Mouse (Mus musculus): ENCODE measurements around the gene Smoc2.

The Smoc2 gene

GRCm38 (mm10) chr17:14279177-14279965 lies at the start of gene Smoc2:
Gene Smoc2, plus strand, starts transcription at chr17:14279506.
- DNase-seq (ENCODE audit: inconsistent ontology term): peak; percentile 21

GRCm38 (mm10) chr17:14230698-14231430 lies 48.4 kb upstream of the Smoc2 start:
- DNase-seq (ENCODE audit: inconsistent ontology term): no peak

GRCm38 (mm10) chr17:14232629-14233028 lies 46.7 kb upstream of the Smoc2 start:
- peak; percentile 78 for DNase-seq (ENCODE audit: inconsistent ontology term)

GRCm38 (mm10) chr17:14233658-14234057 lies 45.6 kb upstream of the Smoc2 start:
- no peak for DNase-seq (ENCODE audit: inconsistent ontology term)

- DNase-seq (ENCODE audit: inconsistent ontology term): no peak
These were observed 44.4 kb upstream of the Smoc2 start for GRCm38 (mm10) chr17:14234774-14235389.

GRCm38 (mm10) chr17:14237134-14237533 lies 42.2 kb upstream of the Smoc2 start:
- DNase-seq (ENCODE audit: inconsistent ontology term): no peak

- no peak for DNase-seq (ENCODE audit: inconsistent ontology term)
These were observed 39.3 kb upstream of the Smoc2 start for GRCm38 (mm10) chr17:14239960-14240359.

- DNase-seq (ENCODE audit: inconsistent ontology term): no peak
These were observed 36.7 kb upstream of the Smoc2 start for GRCm38 (mm10) chr17:14242634-14243033.

GRCm38 (mm10) chr17:14244195-14244965 lies 34.9 kb upstream of the Smoc2 start:
- DNase-seq (ENCODE audit: inconsistent ontology term): no peak

GRCm38 (mm10) chr17:14246266-14246665 lies 33.0 kb upstream of the Smoc2 start:
- DNase-seq (ENCODE audit: inconsistent ontology term): no peak

GRCm38 (mm10) chr17:14247931-14248330 lies 31.4 kb upstream of the Smoc2 start:
- no peak for DNase-seq (ENCODE audit: inconsistent ontology term)

GRCm38 (mm10) chr17:14249595-14249994 lies 29.7 kb upstream of the Smoc2 start:
- no peak for DNase-seq (ENCODE audit: inconsistent ontology term)

GRCm38 (mm10) chr17:14250401-14250800 lies 28.9 kb upstream of the Smoc2 start:
- DNase-seq (ENCODE audit: inconsistent ontology term): no peak

- DNase-seq (ENCODE audit: inconsistent ontology term): no peak
These were observed 26.9 kb upstream of the Smoc2 start for GRCm38 (mm10) chr17:14252456-14252855.

- no peak for DNase-seq (ENCODE audit: inconsistent ontology term)
These were observed 24.7 kb upstream of the Smoc2 start for GRCm38 (mm10) chr17:14254616-14255015.

GRCm38 (mm10) chr17:14257799-14258520 lies 21.3 kb upstream of the Smoc2 start:
- DNase-seq (ENCODE audit: inconsistent ontology term): no peak

GRCm38 (mm10) chr17:14258906-14259305 lies 20.4 kb upstream of the Smoc2 start:
- DNase-seq (ENCODE audit: inconsistent ontology term): no peak

GRCm38 (mm10) chr17:14260966-14261365 lies 18.3 kb upstream of the Smoc2 start:
- DNase-seq (ENCODE audit: inconsistent ontology term): no peak

GRCm38 (mm10) chr17:14262217-14262616 lies 17.1 kb upstream of the Smoc2 start:
- no peak for DNase-seq (ENCODE audit: inconsistent ontology term)

- no peak for DNase-seq (ENCODE audit: inconsistent ontology term)
These were observed 11.3 kb upstream of the Smoc2 start for GRCm38 (mm10) chr17:14268001-14268400.

GRCm38 (mm10) chr17:14273386-14273785 lies 5.9 kb upstream of the Smoc2 start:
- DNase-seq (ENCODE audit: inconsistent ontology term): no peak
